17 mouse cellular contexts compared by ENCODE assay signal in the genomic region with DNA sequence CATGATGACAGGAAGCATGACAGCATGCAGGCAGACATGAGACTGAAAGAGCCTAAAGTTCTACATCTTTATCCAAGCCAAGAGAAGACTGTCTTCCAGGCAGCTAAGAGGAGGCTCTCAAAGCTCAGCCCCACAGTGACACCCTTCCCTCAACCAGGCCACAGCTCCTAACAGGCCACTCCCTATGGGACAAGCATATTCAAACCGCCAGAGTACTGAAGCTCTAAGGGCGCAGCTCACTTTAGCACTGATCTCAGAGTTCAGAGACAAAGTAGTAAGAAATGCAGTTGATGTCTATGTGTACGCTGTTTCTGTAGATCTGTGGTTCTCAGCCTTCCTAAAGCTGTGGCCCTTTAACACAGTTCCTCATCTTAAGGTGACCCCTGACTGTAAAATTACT.
"Had no signal": no experiment of that assay in that cellular context is flagged by ENCODE, and none has a peak within 500 bp of the region (broad histone marks: within the 10 kb centered on the region; RNA-seq: fewer than 3 reads in every experiment).

No protein-coding gene starts in this region.

- H3K9ac ChIP-seq: lung, embryonic 15.5 days; midbrain, embryonic 13.5 days; midbrain, embryonic 15.5 days; neural tube, embryonic 12.5 days; stomach, embryonic 15.5 days had no signal

- H3K27me3 ChIP-seq: lung, embryonic 15.5 days; megakaryocyte, embryonic 14.5 days; midbrain, embryonic 13.5 days; midbrain, embryonic 15.5 days; neural tube, embryonic 12.5 days; stomach, embryonic 15.5 days had no signal

- H3K4me1 ChIP-seq: lung, embryonic 15.5 days; midbrain, embryonic 13.5 days; midbrain, embryonic 15.5 days; neural tube, embryonic 12.5 days; stomach, embryonic 15.5 days had no signal

- ATAC-seq: lung, postnatal 0 days; midbrain, embryonic 13.5 days; midbrain, embryonic 15.5 days had no signal

- H3K9me3 ChIP-seq: lung, embryonic 15.5 days; midbrain, embryonic 13.5 days; midbrain, embryonic 15.5 days; neural tube, embryonic 12.5 days; stomach, embryonic 15.5 days had no signal

- H3K27ac ChIP-seq: lung, embryonic 15.5 days; macrophage; midbrain, embryonic 13.5 days; midbrain, embryonic 15.5 days; neural tube, embryonic 12.5 days; stomach, embryonic 15.5 days; stomach, postnatal 0 days had no signal

- H3K4me3 ChIP-seq: lung, embryonic 15.5 days; megakaryocyte, embryonic 14.5 days; midbrain, embryonic 13.5 days; midbrain, embryonic 15.5 days; neural tube, embryonic 12.5 days; stomach, embryonic 15.5 days had no signal

- DNase-seq: lung, adult 2 months; lung, postnatal 14 days; lung, postnatal 36 days; right cerebral cortex, postnatal 14 days; thymus, adult 2 months; thymus, postnatal 25 days; thymus, postnatal 4 days had no signal

- H3K4me2 ChIP-seq: lung, embryonic 15.5 days; midbrain, embryonic 11.5 days; midbrain, embryonic 13.5 days; midbrain, embryonic 15.5 days; neural tube, embryonic 12.5 days; stomach, embryonic 15.5 days had no signal

- H3K36me3 ChIP-seq: lung, embryonic 15.5 days; midbrain, embryonic 13.5 days; midbrain, embryonic 15.5 days; neural tube, embryonic 12.5 days had no signal
